Mouse (Mus musculus) spleen, adult 2 months (tissue): ENCODE measurements around the gene Pias4. TPM values are rescaled to one million over a fixed set of nuclear protein-coding genes. Genes with fewer than 3 reads are reported as not detected.
A peak's percentile ranks its signal among the peaks of the same experiment; 100 is the strongest.

Experiments used
- DNase-seq, 2 experiments: peaks; one replicate each; pipeline versions ENCODE4 v3.0.0 to v3.0.0-alpha.2; 2012 to 2021; ENCODE audit warnings: low spot score in 2 of 2, low read depth in 1 of 2
- H3K27ac ChIP-seq: fragments of 200-500 bp; 2 replicates; pipeline ENCODE4 v1.5.1; 2012; ENCODE audit warnings: low read length, inconsistent platforms; ENCODE audit not compliant: insufficient read depth
- H3K27me3 ChIP-seq: fragments of 200-500 bp; 2 replicates; pipeline ENCODE4 v1.6.1; 2012; ENCODE audit warnings: mild to moderate bottlenecking, moderate library complexity, low read length, inconsistent platforms; ENCODE audit not compliant: control insufficient read depth, insufficient read depth
- H3K36me3 ChIP-seq: fragments of 200-500 bp; 2 replicates; pipeline ENCODE4 v1.6.1; 2012; ENCODE audit warnings: mild to moderate bottlenecking, low read length, inconsistent platforms; ENCODE audit not compliant: control insufficient read depth, insufficient read depth
- H3K4me1 ChIP-seq: fragments of 200-500 bp; 2 replicates; pipeline ENCODE4 v1.6.1; 2011; ENCODE audit warnings: inconsistent platforms; ENCODE audit not compliant: control insufficient read depth, insufficient read depth, insufficient read length
- H3K4me3 ChIP-seq: fragments of 200-500 bp; 2 replicates; pipeline ENCODE4 v1.5.1; 2011; ENCODE audit warnings: mild to moderate bottlenecking, inconsistent platforms; ENCODE audit not compliant: insufficient read depth, insufficient read length; ENCODE audit errors: extremely low read depth
- CTCF ChIP-seq: fragments of 200-500 bp; IDR thresholded peaks from 2 replicates; pipeline ENCODE4 v1.5.1; 2011; ENCODE audit warnings: mild to moderate bottlenecking, inconsistent platforms; ENCODE audit not compliant: insufficient read depth, insufficient read length, insufficient replicate concordance; ENCODE audit errors: extremely low read depth
- POLR2A ChIP-seq: fragments of 200-500 bp; IDR thresholded peaks from 2 replicates; pipeline ENCODE4 v1.6.1; 2011; ENCODE audit warnings: low read depth, low read length, inconsistent platforms
- WGBS: fragments of 180-500 bp; shearing (Covaris S2); methylation state at CpG from one replicate; pipeline ENCODE4 v1.1.7; 2018; 5-methylcytosine and 5-hydroxymethylcytosine counted together
- polyA plus RNA-seq: library from polyadenylated mRNA; depleted of rRNA; stranded (reverse); fragments of >200 nt; gene quantifications from 2 replicates; pipeline ENCODE4 v1.2.3, GENCODE M21; 2012

Gene Pias4
- polyA plus RNA-seq, 1 experiment, result 36.1 TPM

GRCm38 (mm10) chr10:81134966-81135681 lies 32.6 kb downstream of the Pias4 start, which contains the start of gene Zbtb7a:
Zbtb7a (plus strand) TSS chr10:81135220.
- Histone ChIP-seq H3K27ac (peak within 1 kb of the TSS; percentile 95), H3K27me3 (no peaks in the 10 kb centered on the region), H3K4me3 (peak within 1 kb of the TSS; percentile 81), H3K36me3 (no peaks in the 10 kb centered on the region), H3K4me1 (peaks cover 25% of the 10 kb centered on the region)
- 2% methylated on average over 41 of the region's 41 CpGs for WGBS
- DNase-seq, result no peak
- no peak for TF ChIP-seq POLR2A
- TF ChIP-seq CTCF, result no peak

DNA sequence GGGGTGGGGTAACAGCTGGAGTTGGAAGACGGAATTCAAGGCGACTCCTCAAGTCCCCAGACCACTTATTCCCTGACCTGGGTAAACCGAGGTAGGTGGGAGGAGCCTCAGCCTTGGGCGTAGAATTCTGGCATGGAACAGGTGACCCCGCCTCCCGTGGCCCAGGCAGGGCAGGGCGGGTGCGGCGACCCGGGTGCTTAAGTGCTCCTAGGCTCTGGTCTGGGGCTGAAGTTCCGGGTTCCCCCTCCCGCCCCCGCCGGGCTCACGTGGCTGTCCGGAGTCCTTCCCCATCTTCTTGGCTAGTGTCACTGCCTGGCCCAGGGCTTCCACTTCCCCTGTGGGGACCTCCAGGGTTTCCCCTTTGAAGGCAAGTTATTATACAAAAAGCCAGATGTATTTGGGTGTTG lies 33.5 kb downstream of the Pias4 start:
- peak overlapping the region; percentile 95 for H3K27ac ChIP-seq
- DNase-seq, result peak; percentile 74 to 92
- H3K4me3 ChIP-seq, result peak overlapping the region; percentile 46
- H3K27me3 ChIP-seq, result no peaks in the 10 kb centered on the region
- TF ChIP-seq CTCF, result no peak
- TF ChIP-seq POLR2A, result no peak; the same call in 1 of the 2 replicates
- H3K4me1 ChIP-seq, result peaks cover 20% of the 10 kb centered on the region
- WGBS, result 3% methylated on average over 16 of the region's 16 CpGs
- no peaks in the 10 kb centered on the region for H3K36me3 ChIP-seq

GRCm38 (mm10) chr10:81123500-81123899 lies 44.2 kb downstream of the Pias4 start:
- WGBS, result 76% methylated on average over 11 of the region's 11 CpGs
- TF ChIP-seq POLR2A, result no peak
- no peak for TF ChIP-seq CTCF
- Histone ChIP-seq H3K4me1 (peaks cover 13% of the 10 kb centered on the region), H3K4me3 (no peak overlapping the region), H3K27ac (no peak overlapping the region), H3K27me3 (no peaks in the 10 kb centered on the region), H3K36me3 (peaks cover 33% of the 10 kb centered on the region)
- no peak for DNase-seq

DNA sequence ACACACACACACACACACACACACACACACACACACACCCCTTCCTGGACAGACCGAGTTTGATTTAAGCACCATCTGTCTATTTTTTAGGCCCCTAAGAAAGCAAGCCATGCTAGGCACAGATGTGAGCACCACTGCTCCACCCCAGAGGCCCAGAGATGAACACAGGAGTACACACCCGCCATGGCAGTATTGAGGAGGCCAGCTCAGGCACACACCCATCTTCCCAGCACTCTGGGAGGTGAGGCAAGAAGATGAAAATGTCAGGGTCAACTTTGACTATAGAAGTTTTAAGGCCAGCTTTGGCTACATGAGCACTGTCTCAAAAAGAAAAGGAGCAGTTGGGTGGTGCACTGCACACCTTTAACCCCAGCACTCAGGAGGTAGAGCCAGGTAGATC lies 44.8 kb downstream of the Pias4 start:
- no peak overlapping the region for H3K4me3 ChIP-seq
- no peak overlapping the region for H3K27ac ChIP-seq
- 69% methylated on average over 2 of the region's 2 CpGs for WGBS
- DNase-seq, result no peak
- H3K4me1 ChIP-seq, result peaks cover 7% of the 10 kb centered on the region; the same call in 1 of the 2 replicates
- TF ChIP-seq CTCF (no peak), POLR2A (no peak)
- peaks cover 36% of the 10 kb centered on the region for H3K36me3 ChIP-seq
- H3K27me3 ChIP-seq, result no peaks in the 10 kb centered on the region

DNA sequence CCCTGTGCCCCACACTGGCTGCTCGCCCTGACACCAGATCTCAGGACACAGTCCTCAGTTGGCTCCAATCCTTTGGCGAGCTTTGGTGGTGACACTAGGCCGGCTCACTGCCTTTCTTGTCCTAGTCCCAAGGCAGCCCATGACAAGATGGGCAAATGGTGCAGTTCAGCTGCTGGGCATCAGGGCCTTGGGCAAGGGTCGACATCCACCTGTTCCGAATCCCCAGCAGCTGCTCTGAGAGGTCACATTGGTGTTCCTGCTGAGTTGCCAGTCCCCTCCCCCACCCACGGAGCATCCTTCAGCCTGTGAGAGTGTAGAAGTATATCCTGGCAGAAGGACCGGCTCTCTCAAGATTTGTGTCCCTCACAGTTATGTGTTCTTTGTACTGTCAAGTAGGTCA lies 47.1 kb downstream of the Pias4 start:
- Histone ChIP-seq H3K27ac (no peak overlapping the region), H3K4me1 (no peaks in the 10 kb centered on the region), H3K27me3 (no peaks in the 10 kb centered on the region), H3K36me3 (peaks cover 43% of the 10 kb centered on the region), H3K4me3 (no peak overlapping the region)
- 95% methylated on average over 7 of the region's 7 CpGs for WGBS
- no peak for TF ChIP-seq POLR2A
- no peak for TF ChIP-seq CTCF
- DNase-seq, result no peak

DNA sequence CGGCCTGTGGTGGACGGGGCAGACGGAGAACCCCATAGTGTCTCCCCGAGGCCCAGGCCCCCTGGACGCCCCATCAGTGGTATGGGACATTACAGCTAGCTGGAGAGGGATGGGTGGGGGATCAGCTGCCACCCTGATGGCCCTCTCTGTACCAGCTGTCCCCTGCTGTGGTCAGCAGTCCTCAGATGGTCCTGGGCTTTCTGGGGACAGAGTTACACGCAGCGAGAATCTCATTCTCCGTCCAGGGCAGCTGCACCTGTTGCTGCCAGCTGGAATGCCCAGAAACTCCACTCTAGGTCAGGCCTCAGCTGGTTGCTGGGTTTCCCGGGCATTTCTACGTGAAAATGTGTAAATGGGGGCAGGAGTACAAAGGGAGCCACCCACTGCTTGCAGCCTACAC lies 48.1 kb downstream of the Pias4 start:
- no peaks in the 10 kb centered on the region for H3K4me1 ChIP-seq
- TF ChIP-seq CTCF (no peak), POLR2A (no peak)
- H3K36me3 ChIP-seq, result peaks cover 49% of the 10 kb centered on the region

GRCm38 (mm10) chr10:81112946-81113345 lies 54.8 kb downstream of the Pias4 start:
- Histone ChIP-seq H3K36me3 (peaks cover 35% of the 10 kb centered on the region), H3K4me1 (no peaks in the 10 kb centered on the region), H3K27me3 (no peaks in the 10 kb centered on the region), H3K4me3 (no peak overlapping the region), H3K27ac (no peak overlapping the region)
- TF ChIP-seq POLR2A (no peak), CTCF (no peak)
- 91% methylated on average over 6 of the region's 6 CpGs for WGBS
- no peak for DNase-seq

More for the DNA sequence above, 48.1 kb downstream of the Pias4 start:
- Histone ChIP-seq H3K4me3 (no peak overlapping the region), H3K27me3 (no peaks in the 10 kb centered on the region), H3K27ac (no peak overlapping the region)
- DNase-seq, result no peak
- 92% methylated on average over 10 of the region's 10 CpGs for WGBS
